Mouse (Mus musculus) thymus, postnatal 4 days (tissue): ENCODE measurements at regions not wholly inside any gene's neighbourhood (a gene's known extent, or its start where the extent isn't known, plus 50 kb on each side); places are given as distances from the start of the nearest gene placed in this dataset.
A peak's percentile ranks its signal among the peaks of the same experiment; 100 is the strongest.
"Not testable (repeated sequence)": the region's sequence is repeated elsewhere in the genome, so short reads cannot be mapped to it uniquely, and the experiment has no call there.

Experiments used
- DNase-seq: peaks from one replicate; pipeline ENCODE4 v3.0.0; 2021

DNA sequence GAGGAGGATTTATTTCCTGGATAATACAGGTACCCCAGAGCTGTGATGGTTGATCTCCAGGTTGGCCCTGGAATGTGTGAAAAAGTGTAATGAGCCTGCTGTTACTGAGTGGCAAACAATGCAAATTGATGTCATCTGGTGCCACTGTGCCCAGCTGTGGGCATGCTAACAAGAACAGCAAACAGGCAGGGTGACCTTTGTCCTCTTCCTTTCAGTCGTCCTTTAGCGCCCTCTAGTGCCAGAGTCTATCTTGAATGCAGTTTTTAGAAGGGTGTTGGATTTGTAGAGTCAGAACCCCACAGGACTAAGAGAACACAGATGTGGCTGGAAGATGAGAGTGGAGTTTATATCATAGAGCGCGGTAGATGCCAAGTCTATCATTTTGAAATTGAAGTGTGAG is 164.3 kb downstream of the Sdhaf3 start:
- peak; percentile 45 for DNase-seq

DNA sequence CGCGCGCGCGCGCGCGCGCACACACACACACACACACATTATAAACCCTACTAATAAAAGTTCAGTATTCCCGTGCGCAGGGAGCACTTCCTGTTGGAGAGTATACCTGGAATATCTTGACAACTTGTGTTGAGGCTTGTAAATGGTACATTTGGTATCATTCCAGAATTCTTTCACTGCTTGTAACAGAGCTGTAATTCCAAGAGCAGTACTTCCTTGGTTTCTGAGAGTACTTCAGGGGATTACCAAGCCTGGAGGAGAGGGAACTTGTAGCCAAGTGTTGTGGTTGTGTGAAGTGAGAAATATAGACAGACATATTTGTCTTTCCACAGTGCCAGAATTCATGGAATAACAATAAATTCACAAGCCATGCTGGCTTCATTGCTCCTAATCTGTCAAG is 177.2 kb downstream of the Sdhaf3 start:
- DNase-seq: no peak

DNA sequence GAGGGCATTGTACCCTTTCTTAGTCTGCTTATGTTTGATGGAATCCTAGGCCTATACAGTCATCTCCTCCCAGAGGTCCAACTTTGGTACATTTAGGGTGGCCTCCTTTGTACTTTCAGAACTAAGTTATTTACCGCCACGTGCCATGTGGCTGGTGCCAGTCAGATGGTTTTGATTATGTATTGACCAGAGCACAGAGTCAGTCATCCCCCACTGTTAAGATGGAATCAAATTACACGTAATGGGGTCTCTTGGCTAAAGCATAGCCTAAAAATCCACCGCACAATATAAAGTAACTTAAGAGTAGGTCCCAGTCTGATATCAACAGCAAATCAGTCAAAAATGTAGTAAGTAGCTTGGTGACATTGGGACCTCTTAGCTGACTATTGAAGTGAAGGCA is 178.3 kb downstream of the Sdhaf3 start:
- DNase-seq: no peak

DNA sequence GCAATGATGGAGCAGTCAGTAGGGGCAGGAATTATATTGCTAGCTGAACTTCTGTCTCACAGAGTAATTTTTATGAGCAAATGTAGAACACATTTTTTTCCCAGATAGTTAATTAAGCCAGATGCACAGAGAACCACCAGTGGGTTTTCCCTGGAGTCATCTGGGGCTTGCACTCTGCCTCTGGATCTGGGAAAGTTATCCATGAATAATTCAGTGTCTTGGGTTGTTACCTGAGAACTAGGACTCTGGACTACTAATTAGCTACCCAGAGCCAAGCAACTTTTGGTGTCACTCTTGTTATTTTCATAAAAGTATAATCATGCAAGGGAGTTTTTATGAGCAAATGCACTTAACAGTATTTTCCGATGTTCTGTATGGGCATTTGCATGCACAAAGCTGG is 179.1 kb downstream of the Sdhaf3 start:
- no peak for DNase-seq

DNA sequence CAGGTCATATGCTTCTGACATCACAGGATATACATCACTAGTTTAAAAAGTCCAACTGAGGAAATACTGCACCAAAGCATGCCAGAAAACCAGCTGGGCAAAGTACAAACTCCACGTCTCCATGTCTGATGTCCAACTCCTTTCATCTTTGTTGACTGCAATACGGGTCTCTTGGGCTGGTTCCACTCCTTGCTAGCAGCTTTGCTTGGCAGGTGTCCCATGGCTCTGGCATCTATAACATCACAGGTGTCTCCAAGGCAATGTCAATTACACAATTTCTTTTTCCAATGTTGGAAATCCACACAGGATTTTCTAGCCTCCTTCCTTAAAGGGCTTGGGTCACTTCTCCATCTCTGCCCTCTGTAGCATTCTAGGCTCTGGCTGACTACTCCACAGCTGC is 225.9 kb downstream of the Sdhaf3 start:
- no peak for DNase-seq

DNA sequence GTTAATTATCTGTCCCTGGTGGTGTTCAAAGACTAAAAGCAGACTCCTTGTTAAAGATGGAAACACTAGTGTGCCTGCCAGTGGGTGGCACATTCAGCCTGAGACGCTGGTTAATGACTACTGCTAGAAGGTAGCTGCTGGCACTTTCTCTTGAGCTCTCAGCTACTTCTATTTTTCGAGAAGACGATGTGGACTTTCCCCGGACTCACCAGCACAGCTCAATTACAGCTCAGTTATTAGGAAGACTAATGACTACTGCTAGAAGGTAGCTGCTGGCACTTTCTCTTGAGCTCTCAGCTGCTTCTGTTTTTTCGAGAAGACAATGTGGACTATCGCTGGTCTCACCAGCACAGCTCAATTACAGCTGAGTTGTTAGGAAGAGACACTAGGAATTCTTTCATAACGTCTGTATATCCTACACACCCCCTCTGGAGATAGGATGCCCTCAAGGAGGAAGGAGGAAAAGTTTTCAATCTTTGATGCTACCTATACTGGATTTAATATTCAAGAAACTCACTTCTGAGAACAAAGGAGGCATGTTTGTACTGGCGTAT is 243.3 kb downstream of the Sdhaf3 start:
- no peak for DNase-seq

DNA sequence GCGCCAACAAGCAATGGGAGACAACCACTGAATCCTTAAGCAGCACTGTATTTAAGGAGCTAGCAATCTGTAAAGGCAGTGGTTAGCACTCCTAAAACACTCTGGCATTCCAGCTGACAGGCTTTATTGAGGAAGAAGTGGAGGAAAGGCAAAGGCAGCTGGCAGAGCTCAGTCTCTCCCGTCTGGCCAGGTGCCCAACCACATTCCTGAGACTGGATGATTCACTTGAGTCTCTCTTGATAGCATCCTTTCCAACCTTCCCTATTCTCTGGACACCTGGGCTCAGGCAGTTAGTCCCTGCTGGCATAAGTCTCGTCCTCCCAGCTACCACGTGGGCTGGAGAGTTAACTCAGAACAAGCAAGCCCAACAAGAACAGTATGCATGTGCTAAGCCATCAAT is 260.1 kb downstream of the Sdhaf3 start:
- DNase-seq: no peak

DNA sequence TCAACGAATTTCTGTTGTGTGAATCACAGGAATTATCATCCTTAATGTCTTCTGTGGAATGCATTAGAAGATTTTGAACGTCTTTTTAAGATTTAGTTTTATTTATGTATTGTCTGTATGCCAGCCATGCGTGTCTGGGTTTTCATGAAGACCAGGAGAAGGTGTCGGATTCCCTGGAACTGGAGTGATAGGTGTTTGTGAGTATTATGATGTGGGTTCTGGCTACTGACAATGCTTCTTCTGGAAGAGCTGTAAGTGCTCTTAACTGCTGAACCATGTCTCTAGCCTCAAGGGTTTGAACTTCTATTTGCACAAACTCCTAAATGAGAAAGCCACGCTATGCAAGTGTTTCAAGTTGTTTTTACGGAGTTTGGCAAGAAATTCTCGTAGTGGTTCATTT is 296.5 kb downstream of the Sdhaf3 start:
- DNase-seq: no peak

DNA sequence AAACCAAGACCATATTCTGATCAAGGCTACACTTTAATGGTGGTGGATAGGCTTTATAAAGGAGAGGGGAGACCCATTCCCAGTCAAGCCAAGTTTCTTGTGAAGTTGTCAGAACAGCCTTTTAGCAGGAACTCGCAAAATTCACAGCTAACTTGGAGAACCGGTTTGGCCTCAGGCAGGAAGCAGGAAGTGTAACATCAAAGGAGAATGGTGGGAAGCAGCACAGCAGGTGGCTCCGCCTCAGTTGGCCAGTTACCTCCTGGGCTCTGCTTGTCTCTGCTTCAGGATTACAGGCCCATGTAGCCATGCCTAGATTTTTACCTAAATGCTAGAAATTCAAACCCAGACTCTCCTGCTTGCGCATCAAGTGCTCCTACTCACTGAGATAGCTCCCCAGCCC is 277.2 kb upstream of the Tac1 start:
- DNase-seq: peak; percentile 5

DNA sequence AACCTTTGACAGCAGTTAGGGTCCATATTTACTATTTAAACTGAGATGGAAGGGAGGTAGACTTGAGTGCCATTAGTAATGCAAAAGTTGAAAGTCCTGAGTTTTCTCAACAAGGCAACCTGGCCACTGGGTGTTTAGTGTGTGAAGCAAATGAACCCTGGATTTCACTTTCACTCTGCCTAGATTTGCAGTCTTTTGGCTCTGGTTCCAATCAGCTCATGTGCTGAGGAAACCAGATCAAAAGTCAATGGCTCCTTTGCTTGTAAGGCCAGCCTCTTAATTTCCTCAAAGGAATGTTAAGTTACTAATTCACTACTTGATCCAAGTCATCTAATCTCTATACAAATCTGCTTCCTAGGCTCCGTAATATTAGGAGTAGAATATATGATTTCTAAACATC is 247.7 kb upstream of the Tac1 start:
- no peak for DNase-seq

DNA sequence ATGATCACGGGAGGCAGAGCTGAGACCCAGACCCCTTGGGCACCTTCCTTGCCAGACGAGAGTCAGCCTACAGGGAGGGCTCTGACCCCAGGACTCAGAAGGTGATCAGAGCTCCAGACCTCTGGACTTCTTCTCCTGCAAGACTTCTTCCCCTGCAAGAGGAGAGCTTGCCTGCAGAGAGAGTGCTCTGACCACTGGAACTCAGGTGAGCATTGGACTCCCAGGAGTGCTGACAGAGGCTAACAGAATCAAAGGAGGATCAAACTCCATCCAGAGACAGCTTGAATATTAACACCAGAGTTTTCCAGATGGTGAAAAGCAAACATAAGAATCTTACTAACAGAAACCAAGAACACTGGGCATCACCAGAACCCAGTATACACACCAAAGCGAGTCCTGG is 241.2 kb upstream of the Tac1 start:
- DNase-seq: no peak

DNA sequence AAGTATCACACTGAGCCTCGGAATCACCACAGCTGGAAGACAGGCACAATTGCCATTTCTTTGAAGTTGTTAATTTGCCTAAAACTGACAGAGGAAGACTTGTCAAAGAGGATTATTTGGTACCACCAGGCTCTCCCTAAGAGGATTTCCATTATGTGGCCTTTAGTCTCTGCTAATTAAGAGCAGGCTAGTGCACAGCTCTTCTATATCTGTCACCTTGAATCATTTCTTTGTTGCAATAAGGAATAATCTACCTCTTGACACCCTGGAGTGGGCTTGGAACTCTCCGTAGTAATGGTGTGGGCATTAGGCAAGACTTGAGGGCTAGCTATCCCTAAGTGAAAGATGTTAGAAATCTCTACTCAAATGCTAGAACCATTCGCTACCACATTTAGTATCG is 227.7 kb upstream of the Tac1 start:
- no peak for DNase-seq

DNA sequence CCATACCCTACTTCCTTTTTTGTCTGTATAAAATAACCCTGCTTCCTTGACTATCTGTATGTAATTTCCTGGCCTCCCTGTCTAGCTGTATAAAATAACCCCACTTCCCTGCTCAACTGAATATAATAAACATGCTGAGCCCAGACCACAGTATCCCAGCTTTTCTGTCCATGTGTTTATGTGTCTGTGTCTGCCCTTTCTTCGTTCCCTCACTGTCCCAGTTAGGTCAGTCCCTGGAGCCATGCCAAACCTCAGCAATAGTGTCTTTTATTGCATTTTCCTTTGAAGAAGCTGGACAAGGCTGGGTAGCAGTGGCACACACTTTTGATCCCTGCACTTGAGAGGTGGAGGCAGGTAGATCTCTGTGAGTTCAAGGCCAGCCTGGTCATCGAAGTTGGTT is 198.0 kb upstream of the Tac1 start:
- DNase-seq: no peak

DNA sequence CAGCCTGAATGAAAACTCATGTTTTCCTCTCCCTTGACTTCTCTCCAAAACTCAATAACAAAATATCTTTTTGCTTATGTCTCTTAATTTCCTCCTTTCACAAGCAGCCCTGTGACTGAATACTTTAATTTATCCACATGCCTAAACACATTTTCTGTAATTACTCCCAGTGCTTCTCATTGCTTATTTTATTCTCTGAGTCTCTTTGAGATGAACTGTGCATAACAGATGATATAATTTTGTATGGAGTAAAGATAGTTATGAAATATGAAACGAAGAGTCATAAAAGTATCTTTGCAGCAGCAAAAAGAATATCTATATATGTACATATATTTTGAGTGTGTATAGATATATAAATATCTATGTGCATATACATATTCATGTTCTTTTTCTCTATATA is 187.5 kb upstream of the Tac1 start:
- no peak for DNase-seq

DNA sequence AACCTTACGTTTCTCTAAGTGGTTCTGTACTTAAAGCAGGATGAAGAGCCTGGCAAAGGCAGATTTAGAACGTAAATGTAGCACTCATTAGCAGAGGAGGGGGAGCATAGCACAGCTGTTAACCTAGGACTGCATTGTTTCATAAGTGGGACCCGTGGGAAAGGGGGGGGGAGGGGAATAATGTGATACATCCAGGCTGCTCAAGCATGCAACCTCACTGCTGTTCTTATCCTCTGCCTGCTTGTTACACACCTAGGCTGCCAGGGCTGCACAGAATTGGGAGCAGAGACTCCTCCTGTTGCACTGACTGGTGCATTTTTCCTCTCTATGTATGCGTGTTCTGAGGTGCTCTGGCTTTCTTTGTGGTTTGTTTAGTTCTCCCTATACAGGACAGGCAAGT is 180.1 kb upstream of the Tac1 start:
- no peak for DNase-seq

DNA sequence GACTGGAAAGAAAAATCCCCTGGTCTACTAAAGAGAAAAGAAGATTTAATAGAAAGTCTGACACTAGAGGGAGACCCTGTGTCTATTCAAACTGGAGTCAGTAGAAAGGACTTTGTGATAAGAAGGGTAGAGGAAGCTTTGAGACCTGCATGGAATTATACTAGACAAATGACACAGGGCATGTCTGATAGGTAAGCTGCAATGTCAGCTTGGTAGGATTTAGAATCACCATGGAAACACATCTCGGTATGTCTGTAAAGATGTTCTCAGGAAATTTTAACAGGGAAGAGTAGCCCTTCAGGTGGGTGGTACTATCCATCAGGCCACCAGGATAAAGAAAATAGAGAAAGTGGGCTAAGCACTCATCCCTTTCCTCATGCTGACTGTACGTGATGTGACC is 178.8 kb upstream of the Tac1 start:
- no peak for DNase-seq

DNA sequence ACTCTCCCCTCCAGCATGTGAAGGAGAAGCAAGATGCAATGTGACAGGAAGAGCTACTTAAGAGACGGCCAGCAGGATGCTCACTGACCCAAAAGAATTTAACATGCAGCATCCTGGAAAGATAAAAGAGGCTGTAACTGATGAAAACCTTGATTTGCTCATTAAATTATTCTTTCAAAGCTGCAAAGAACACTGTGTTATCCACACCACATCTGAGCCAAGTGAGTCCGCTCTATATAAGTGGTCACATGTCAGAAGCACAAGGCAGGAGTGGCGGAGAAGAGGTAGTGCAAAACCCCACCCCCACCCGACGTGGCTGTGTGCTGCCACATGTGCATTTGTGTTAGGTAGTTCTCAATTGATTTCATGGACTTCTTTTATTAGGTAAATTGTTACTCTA is 176.0 kb upstream of the Tac1 start:
- no peak for DNase-seq

DNA sequence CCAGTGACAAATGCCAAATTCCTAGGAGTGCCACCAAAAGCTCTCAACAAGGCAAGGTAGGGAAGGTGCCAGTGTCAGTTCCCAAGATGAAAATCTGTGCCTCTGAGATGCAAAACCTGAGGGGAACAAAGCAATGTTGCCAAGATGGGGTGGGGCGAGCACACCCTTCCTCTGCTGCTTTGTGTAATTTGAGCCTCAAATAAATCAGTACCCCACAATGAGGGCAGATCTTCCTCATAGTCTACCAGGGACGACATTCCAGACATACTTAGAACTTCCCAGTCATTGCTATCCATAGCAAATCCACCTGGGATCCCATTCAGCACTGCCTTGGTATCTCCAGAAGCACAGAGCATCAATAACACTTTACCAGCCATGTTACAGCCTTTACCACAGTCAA is 129.9 kb upstream of the Tac1 start:
- no peak for DNase-seq

DNA sequence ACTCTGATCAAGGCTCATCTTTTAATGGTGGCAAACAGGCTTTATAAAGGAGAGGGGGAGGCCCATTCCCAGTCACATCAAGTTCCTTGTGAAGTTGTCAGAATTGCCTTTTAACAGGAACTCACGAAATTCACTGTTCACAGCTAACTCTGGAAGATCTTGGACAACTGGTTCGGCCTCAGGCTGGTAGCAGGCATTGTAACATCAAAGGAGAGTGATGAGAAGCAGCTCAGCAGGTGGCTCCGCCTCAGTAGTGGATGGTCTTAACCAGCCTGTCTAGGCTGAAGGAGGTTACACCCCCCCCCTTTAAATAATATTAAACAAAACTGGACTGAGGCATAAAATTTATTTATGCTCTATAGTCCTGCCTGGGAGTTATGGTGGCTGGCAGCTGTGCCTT is 113.0 kb upstream of the Tac1 start:
- DNase-seq: no peak

DNA sequence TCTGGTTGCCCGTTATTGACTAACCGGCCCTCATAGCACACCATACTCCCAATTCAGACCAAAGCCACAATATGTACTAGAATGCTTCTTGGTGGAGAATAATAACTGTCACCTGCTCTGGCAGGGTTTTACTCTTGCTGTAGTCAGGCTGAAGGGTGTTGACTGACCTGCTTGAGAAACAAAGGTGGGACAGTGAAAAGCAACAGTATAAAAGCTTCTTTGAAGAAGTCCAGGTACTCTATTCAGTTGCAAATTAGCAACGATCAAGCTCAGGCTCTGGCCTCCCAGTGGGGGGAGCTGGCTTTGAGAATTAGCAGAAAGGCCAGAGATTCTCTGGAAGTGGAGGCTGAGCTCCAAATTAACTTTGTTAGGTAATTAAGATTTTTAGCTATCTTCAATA is 112.4 kb upstream of the Tac1 start:
- DNase-seq: not testable (repeated sequence)

DNA sequence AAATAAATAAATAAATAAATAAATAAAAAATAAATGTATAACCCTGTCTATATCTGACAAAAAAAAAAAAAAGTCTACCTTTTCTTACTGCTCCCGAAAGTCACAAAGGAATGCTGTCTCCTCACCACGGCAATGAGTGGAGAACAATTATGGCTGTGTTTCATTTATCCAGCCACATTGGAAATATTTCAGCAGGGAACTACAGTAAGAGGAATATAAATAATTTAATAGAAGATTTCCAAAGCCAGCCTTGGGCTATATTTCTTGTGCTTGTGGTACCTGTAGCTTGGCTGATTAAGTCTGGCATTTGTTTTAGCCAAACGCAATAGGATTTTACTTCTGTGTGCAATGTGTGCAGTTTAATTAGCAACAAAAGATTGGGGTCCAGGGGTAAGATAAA is 98.8 kb upstream of the Tac1 start:
- DNase-seq: no peak

DNA sequence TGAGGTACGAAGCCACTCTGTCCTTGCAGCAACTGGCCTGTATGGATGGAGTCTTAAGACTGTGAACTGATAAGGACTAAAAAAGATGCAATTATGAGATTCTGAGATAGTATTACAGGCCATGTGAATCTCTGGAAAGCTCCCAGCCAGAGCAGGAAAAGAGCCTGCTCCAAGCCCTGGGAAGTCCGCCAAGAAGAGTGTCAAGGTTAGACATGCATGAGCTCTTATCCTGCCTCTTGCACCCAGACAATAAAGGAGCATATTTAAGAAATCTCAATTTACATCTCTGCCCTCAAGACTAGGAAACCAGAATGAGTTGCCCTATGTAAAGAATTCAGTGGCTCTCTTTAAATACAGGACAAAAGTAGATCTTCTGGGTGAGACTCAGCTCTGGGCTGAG is 90.8 kb upstream of the Tac1 start:
- DNase-seq: no peak

DNA sequence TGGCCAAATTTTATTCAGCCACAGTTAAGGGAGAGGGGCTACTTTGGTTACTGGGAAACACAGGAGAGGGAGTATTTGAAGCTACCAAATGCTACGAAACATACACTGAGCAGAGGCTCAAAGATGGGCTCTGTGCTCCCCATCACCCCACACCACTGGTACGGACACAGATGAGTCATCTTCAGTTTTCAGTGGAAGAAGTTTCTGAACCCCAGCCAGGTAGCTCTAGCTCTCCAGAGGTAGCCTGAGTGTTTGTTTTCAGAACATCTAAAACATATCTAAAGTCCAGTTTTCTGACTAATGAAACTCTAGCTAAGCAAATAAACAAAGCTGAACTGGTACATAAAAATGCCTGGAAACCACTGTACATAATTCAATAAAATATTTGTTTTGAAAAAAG is 90.3 kb upstream of the Tac1 start:
- no peak for DNase-seq

DNA sequence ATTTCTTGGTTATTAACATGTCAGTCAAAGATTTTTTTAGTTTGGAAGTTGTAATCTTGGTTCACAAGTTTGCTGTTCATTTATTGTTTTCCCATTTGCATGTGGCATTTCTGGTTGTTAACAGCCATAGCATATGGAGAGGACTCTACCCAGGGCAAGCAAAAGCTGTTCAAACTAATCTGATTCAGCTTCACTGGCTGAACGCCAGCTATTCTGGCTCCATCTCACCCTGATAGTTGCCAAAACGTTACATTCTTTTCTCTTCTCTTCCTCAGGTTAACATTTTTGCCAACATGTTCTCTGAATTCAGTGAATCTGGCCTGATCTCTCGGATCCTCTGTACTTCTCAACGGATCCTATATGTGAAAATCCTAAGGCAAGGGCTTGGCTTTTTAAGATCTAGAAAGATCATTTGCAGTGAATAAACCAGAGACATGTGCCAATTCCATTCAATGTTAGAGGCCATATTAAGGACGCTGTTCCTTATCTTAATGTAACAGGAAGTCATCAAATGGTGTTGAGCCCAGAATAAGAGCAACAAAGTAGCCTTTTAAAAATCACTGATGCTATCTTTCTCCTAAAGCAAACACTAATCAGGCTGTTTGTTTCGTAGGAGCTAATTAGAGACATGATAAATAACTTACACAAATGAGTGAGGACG is 82.2 kb upstream of the Tac1 start:
- no peak for DNase-seq

DNA sequence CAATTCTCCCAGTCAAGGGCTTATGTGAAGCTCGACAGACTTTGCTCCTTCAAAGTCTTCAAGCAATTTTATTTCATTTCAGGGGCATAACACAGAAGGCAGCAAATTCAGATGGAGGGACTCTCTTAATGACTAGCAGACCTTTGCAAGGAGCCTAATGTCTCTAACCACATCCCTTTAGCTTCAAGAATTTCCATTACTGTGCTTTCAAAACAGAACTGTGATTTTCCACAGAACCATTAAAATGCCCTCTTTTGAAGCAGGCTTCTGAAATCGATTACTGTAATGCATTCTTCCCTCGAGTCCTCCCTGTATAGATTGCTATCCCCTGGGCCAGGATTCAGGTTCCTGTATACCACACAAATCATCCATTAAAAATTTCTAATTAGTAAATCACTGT is 80.9 kb upstream of the Tac1 start:
- DNase-seq: no peak

DNA sequence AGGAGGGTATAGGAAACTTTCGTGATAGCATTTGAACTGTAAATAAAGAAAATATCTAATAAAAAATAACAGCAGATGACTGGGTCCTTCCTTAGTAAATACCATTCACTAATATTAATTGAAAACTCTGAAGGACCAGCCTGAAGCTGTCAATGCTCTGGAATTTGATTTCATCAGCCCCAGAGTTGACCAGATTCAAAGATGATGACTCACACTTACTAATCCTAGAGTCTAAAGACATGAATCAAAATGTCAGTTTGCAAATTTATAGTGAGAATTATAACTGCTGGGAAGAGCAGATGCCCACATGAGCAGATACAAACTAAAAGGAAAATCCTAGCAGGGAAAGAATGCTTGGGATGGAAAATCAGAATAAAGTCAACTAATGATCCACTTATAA is 77.8 kb upstream of the Tac1 start:
- no peak for DNase-seq
